Mouse (Mus musculus) layer of hippocampus, adult 8-10 months (tissue): ENCODE results near the gene G6pc. TPM values are rescaled to one million over a fixed set of nuclear protein-coding genes. Genes with fewer than 3 reads are reported as not detected.
"Not testable (repeated sequence)": the region's sequence is repeated elsewhere in the genome, so short reads cannot be mapped to it uniquely, and the experiment has no call there.

Experiments used
- DNase-seq, 2 experiments: peaks; one replicate each; pipeline ENCODE4 v3.0.0; 2022; ENCODE audit warnings: low spot score in 2 of 2
- total RNA-seq, 4 experiments: library from RNA; stranded (reverse); gene quantifications; 2 replicates each; pipeline ENCODE4 v1.2.4; 2022

G6pc gene
- not detected for total RNA-seq

DNA sequence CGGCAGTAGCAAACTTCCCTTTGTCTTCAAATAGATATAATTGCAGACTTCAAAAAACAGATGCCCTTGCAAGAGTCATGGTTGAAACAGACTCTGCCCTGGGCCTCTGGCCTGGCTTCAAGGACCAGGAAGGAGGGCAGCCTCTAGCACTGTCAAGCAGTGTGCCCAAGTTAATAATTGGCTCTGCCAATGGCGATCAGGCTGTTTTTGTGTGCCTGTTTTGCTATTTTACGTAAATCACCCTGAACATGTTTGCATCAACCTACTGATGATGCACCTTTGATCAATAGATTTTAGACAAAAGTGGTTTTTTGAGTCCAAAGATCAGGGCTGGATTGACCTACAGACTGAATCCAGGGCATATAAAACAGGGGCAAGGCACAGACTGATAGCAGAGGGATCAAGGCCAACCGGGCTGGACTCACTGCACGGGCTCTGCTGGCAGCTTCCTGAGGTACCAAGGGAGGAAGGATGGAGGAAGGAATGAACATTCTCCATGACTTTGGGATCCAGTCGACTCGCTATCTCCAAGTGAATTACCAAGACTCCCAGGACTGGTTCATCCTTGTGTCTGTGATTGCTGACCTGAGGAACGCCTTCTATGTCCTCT lies at the start of gene G6pc:
TSS of gene G6pc (plus strand) at position 236 of the 610 bp plus-strand sequence.
- no peak for DNase-seq

DNA sequence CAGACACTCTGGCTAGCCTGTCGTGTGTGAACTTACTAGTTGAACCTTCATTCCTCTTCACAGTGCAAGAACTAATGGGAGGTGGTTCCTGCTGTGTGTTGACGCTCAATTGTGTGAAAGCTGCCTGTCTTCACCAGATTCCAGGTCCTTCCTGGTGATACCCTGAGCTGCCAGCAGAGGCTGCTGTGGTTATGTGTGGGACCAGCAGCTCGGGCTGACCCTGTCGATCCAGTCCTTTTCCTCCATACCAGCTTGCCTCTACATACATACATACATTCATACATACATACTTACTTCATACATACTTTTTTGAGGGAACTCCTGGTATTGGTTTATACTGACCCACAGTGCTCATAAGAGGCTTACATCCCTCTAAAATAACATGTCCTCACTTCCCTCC lies 43.8 kb upstream of the G6pc start:
- DNase-seq: peak; percentile 50 to 79

DNA sequence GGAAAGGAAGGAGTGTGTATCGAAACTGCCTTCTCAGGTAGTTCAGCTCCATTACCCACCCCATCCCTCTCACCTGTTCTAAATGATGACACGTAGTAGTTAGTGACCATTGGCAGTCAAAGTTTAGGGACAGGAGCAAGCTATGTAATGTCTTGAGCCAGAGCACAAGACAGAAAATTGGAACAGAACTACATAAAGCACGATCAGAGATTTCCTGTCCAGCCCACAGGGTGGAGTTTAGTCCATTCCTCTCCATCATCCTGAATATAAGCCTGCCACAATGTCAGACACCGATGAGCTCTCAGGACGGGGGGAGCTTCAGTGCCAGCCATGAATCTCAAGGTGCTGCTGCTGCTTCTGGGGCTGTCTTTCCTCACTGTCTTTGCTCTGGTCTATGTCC lies 42.6 kb upstream of the G6pc start, which contains the start of gene Aoc2:
TSS of gene Aoc2 (plus strand) at position 301 of the 400 bp plus-strand sequence.
- no peak for DNase-seq

DNA sequence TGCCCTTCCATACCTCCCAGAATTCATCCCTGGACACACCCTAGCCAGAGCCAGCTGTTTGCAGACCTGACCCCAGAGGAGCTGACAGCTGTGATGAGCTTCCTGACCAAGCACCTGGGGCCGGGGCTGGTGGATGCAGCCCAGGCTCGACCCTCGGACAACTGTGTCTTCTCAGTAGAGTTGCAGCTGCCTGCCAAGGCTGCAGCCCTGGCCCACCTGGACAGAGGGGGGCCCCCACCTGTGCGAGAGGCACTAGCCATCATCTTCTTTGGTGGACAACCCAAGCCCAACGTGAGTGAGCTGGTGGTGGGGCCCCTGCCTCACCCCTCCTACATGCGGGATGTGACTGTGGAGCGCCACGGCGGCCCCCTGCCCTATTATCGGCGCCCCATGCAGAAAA lies 42.2 kb upstream of the G6pc start:
- DNase-seq: not testable (repeated sequence)

DNA sequence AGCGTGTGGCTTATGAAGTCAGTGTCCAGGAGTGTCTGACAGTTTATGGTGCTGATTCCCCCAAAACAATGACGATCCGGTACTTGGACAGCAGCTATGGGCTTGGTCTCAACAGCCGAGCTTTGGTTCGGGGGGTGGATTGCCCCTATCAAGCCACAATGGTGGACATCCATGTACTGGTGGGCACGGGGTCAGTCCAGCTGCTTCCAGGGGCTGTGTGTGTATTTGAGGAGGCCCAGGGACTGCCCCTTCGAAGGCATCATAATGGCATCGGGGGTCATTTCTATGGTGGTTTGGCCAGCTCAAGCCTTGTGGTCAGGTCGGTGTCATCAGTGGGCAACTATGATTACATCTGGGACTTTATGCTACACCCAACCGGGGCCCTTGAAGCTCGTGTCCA lies 41.2 kb upstream of the G6pc start:
- no peak for DNase-seq

DNA sequence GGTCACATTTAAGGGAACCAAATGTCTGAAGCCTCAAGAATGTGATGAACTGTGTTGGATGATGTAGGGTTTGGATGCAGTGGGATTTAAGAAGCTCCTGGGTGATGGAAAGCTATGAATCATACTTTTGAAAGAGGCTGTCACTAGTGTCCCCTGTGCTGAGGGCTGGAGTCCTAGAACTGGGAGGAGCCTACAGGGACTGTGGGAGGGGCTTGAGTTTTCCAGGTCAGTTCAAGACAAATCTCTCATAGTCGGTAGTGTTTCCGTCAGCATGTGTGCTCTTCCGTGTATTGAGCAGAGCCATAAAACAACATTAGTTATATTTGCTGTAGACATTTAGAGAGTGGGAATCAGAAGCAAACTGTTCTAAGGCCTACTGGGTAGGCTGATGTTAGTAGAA lies 40.0 kb upstream of the G6pc start:
- no peak for DNase-seq

DNA sequence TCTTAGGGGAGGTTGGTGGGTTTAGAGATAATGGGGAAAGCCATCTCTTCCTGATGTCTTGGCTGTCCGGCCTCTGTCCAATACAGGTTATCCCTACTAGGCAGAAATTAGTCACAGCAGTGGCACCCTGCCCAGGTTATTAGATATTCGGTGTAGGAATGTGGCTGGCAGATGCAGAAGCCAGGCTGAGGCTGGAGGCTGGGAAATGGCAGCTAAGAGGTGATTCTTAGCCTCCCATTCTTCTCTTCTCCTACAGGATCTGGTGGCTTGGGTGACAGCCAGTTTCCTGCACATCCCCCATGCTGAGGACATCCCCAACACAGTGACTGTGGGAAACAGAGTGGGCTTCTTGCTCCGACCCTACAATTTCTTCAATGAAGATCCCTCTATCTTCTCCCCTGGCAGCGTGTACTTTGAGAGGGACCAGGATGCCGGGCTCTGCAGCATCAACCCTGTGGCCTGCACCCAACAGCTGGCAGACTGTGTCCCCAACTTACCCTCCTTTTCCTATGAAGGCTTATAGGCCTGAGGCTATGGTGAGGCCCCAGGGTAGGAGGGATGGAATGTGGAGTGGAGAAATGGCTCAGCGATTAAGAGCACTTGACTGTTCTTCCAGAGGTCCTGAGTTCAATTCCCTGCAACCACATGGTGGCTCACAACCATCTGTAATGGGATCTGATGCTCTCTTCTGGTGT lies 38.3 kb upstream of the G6pc start:
- DNase-seq: peak in 1 of 2 experiments; percentile 35

DNA sequence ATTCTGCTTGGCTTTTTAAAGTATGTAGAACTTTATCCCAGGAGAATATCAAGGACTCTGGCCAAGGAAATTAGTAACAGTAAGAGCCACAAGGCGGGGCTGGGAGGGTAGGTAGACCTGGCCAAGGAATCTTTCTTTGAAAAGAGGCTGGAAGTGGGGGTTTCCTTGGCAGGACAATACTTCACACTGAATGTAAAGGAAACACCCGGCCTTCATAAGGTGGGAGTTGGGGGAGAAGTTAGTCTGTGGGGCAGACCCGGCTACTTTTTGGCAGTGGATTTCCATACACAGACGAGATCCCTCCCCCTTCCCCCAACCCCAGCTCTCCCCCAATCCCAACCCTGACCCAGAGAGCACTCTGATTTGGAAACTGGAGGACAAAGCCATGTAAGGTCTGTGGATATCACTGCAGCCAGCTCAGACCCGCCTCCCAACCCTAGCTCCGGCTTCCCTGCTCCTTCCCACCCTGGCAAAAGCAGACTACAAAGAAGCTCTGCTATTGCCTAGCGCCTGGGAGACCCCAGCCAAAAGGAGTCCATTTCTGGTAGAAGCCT lies 36.9 kb upstream of the G6pc start, which contains the start of gene Aoc3:
TSS of gene Aoc3 (plus strand) at position 235 of the 554 bp plus-strand sequence.
- DNase-seq: no peak

DNA sequence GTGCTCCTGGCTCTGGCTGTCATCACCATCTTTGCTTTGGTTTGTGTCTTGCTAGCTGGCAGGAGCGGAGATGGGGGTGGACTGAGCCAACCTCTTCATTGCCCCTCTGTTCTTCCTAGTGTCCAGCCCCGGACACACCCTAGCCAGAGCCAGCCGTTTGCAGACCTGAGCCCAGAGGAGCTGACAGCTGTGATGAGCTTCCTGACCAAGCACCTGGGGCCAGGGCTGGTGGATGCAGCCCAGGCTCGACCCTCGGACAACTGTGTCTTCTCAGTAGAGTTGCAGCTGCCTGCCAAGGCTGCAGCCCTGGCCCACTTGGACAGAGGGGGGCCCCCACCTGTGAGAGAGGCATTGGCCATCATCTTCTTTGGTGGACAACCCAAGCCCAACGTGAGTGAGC lies 36.4 kb upstream of the G6pc start:
- DNase-seq: not testable (repeated sequence)

DNA sequence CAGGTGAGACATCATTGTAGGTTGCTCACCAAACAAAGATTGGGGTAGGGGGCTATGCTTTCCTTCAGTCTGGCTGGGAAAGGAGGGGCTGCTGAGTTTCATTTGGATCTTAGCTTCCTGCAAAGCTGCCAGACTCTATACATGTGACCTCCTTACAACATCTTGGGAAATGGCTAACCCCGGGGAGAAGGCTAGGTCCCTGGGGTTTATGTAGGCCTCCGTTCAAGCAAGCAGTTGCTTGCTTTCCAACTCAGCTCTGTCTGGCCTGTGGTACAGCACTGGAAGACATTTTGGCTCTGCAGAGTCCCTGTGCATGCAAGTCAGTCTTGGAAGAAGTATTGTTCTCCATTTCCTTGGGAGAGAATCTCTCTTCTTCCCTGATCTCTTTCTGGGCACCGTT lies 34.8 kb upstream of the G6pc start:
- DNase-seq: no peak

DNA sequence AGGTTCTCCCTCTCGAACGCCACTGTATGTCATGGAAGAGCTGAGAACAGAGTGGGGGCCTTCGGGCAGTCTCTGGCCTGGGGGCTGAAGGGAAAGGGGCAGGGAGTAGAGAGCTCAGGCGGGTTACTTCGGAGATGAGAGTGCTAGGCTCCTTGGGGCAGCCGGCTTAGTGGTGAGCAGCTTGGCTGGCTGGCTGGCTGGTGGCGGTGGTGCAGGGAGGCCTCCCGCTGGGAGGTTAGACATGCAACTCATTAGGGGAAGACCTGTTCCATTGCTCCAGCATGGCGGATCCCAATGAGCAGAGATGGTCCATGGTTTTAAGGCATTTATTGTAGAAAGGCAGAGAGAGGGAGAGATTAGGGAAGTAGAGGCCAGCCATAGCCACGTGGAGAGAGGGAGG lies 33.3 kb upstream of the G6pc start:
- DNase-seq: no peak

DNA sequence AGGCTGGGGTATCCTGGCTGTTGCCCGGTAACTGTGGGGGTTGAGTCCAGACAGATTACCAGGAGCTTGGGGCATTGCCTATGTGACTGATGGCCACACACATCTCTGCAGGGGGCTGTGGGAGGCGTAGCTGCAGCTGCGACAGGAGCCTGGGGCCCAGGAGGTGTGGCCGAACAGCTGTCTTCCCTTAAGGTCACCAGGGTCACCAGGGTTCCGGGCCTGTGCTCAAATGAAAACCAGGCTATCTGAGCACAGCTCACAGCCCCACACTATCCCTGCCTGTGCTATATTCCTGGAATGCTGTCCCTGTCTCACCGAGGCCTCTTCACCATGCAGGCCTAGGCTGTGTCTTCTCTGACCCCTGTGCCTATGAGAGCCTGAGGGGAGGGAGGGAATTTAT lies 32.8 kb upstream of the G6pc start:
- no peak for DNase-seq

DNA sequence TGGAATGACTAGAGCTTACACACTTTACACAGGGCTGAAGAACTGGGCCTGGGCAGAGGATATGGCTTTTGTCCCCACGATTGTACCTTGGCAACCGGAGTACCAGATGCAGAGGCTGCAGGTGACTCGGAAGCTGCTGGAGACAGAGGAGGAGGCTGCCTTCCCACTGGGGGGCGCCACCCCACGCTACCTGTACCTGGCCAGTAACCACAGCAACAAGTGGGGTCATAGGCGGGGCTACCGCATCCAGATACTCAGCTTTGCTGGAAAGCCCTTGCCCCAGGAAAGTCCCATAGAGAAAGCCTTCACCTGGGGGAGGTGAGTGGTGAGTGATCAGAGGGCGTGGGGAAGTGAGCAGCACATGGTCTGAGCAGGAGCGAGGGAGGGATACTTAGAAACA lies 31.7 kb upstream of the G6pc start:
- no peak for DNase-seq

DNA sequence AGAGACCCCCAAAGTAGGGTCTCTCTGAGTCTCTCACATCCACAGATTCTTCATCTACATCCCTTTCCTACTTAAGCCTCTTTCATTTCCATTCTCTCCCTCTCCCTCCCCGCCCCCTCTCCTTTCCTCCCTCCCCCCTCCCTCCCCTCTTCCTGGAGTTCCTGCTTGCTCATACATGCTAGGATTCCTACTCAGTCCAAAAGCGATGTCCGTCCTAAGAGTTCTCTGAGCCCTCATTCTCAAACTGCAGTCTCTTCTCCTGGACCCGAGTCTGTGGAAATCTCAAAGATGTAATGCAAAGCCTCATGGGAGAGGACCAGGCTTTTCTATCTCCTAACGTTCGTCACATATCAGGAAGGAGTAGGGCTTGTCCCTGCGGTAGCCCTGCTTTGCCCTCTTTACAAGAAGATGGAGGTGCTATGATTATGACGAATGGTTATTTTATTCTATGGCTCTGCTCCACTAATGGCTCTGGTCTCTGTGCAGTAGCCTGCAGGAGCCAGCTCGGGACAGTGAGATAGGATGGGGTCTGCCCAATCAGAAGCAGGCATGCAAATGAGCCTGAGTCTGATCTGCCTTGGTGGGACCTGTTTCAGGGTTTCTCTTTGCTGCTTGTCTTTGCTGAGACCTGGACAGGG lies 29.1 kb upstream of the G6pc start:
- no peak for DNase-seq

DNA sequence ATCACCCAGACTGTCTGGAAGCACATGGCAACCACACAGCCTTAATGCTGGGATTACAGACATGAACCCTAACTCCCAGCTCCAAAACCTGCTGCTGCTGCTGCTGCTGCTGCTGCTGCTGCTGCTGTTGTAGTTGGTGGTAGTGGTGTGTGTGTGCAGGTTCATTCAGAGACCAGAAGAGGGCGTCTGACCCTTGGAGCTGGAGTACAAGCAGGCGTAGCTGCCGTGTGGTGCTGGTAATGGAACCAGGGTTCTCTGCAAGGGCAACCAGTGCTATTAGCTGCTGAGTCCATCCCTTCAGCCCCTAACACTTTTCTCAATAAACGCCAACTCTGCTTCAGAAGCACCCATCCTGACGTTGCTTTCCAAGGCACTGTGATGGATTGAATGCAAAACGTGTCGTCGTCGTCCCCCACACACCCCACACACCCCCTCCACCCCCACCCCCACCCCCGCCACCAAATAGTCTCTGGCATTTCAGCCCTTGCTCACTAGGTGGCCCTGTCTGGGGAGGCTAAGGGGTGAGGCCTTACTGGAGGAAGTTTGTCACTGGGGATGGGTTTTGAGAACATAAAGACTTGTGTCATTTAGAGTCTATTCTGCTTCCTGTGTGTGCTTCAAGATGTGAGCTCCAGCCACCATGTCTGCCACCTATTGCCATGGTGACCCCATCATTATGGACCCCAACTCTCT lies 20.1 kb upstream of the G6pc start:
- DNase-seq: no peak

DNA sequence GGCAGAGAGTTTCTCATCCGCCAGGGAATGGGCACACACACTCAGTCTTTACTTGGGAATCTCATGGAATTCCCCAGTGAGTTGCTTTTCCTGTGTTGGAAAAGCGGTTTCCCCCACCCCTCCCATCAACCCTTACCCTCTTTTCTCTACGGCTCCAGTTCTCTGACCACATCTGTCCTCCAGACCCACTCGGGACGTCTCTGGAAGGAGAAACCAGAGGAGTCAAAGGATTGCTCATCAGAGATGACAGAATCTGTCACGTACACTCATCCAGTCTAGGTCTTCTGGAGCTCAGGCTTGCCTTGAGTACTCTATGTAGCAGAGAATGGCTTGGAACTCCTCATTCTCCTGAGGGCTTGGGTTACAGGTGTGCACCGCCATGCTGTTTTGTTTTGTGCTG lies 18.6 kb upstream of the G6pc start:
- no peak for DNase-seq

DNA sequence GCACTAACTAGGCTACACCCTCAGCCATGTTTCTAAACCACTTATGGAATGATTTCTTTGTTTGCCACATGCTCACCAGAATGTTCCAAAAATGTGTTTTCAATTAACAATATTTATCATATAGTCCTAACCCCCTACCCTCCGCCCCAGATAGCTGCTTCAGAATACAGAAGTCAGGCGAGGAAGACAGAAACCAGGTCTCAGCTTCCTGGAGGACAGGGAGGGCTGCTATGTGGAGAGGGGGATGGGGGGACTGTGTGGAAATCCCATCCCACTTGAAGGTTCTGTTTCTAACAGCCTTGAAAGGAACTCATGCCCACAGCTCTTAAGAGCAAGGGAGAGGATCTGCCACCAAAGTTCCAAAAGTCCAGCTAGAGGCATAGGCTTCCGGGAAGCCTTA lies 18.1 kb upstream of the G6pc start:
- no peak for DNase-seq

DNA sequence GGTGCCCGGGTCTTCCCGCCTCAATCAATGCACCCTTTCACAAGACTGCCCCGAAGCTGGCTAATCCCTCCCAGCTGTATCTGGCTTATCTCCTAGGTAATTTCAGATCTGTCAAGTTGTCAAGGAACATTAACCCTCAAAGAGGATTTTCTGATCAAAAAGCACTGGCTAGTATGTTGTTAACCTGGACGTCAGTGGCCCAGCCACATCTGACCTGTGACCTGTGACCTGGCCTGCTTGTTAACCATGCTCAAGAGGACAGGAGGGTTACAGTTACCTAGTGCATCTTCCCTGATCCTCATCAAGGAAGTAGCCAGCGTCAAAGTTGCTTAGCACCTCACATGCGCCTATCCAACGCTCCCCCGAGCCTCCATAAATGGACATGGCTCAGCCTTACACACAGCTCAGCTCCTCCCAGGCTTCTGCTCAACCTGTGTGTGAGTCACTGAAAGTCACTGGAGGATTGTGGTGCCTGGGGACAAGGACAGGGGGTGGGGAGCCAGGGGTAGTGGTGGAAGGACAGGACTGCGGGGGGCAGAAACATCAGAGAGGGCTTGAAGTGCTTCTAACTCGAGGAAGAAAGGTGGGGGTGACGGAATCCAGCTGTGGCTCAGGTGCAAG lies 16.2 kb upstream of the G6pc start:
- no peak for DNase-seq

DNA sequence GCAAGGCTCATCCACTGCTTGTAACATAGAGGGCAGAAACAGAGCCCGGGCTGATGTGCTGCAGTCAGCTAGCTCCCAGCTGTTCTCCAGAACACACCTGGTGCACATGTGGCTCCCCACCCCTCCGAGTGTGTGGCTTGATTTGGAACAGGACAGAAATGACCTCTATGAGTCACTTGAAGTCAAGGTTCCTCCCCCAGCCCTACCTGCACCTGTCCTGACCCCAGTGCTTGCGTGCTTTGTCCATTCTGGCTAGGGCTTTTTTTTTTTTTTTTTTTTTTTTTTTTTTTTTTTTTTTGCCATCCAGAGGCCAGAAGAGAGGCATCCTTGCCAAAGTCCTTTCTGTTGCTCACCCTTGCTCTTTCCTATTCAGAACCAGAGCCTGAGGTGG lies 15.6 kb upstream of the G6pc start:
- DNase-seq: no peak

DNA sequence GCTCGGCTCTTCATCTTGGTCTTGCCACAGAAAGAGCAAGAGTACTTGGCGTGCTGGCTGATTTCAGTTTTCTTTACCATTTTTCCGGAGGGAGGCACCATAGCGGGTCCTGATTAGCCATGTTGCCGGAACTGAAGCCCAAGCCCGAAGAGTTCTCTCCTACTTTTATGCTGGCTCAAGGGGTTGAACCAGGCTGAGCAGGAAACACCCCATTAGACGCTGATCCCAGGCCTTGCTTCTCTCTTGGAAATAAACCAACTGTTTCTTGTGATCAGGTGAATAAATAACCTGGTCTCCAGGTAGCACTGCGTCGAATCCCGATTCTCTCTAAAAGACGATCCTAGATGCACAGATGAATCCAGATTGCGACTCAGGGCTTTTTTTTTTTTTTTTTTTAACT lies 13.9 kb upstream of the G6pc start:
- DNase-seq: no peak

DNA sequence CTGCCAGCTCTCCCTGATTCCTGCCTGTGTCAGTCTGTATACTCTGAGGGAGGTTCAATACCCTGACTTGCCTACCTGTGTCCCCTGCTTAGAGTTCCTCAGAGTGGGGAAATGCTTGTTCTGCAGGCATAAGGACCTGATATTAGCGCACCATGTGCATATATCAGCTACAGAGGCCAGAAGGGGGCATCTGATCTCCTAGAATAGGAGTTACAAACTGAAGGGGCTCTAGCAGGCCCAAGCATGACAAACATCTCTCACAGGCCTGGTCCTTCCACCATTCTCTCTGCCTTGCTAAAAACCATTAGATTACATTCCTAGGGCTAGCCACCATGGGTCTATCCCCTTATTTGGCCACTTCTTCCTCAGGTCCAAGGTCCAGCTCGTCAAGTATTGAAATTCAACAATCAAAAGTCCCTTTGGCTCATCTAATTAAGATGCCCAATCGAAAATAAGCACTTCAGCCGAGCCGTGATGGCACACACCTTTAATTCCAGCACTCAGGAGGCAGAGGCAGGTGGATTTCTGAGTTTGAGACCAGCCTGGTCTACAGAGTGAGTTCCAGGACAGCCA lies 12.8 kb upstream of the G6pc start:
- DNase-seq: no peak
